Mouse (Mus musculus) C2C12 (cell line): ENCODE data around the gene Cort. TPM values are rescaled to one million over a fixed set of nuclear protein-coding genes. Genes with fewer than 3 reads are reported as not detected.

Experiments used
- H3K27me3 ChIP-seq: one replicate; pipeline ENCODE4 v1.6.1; 2011; ENCODE audit not compliant: control insufficient read depth, insufficient read depth, insufficient read length
- H3K36me3 ChIP-seq: one replicate; pipeline ENCODE4 v1.6.1; 2011; ENCODE audit not compliant: control insufficient read depth, insufficient read depth
- H3K4me3 ChIP-seq: one replicate; pipeline ENCODE4 v1.5.1; 2011; ENCODE audit warnings: mild to moderate bottlenecking, control low read depth; ENCODE audit not compliant: poor library complexity, insufficient read depth, severe bottlenecking
- H3K79me2 ChIP-seq: one replicate; pipeline ENCODE4 v1.6.1; 2011; ENCODE audit not compliant: control insufficient read depth, insufficient read depth
- H3K79me3 ChIP-seq: one replicate; pipeline ENCODE4 v1.6.1; 2011; ENCODE audit warnings: low read depth, control low read depth
- H3ac ChIP-seq: one replicate; pipeline ENCODE3; 2011; ENCODE audit warnings: low read depth; ENCODE audit not compliant: control insufficient read depth, insufficient read length
- CEBPB ChIP-seq: IDR thresholded peaks from one replicate; pipeline ENCODE4 v1.6.1; 2011; ENCODE audit warnings: low read depth, mild to moderate bottlenecking, control low read depth, moderate library complexity
- CTCF ChIP-seq: IDR thresholded peaks from one replicate; pipeline ENCODE4 v1.5.1; 2011; ENCODE audit not compliant: control insufficient read depth, insufficient read depth, insufficient read length
- FOSL1 ChIP-seq: IDR thresholded peaks from one replicate; pipeline ENCODE4 v1.8.0; 2011; ENCODE audit warnings: mild to moderate bottlenecking, low read length; ENCODE audit not compliant: poor library complexity, insufficient read depth, severe bottlenecking
- MAX ChIP-seq: IDR thresholded peaks from one replicate; pipeline ENCODE4 v1.6.1; 2011; ENCODE audit warnings: mild to moderate bottlenecking, control low read depth
- MYOD1 ChIP-seq: IDR thresholded peaks from one replicate; pipeline ENCODE4 v1.6.1; 2011; ENCODE audit warnings: low read depth; ENCODE audit not compliant: control insufficient read depth, insufficient read length
- MYOG ChIP-seq: IDR thresholded peaks from one replicate; pipeline ENCODE4 v1.6.1; 2011; ENCODE audit not compliant: control insufficient read depth, insufficient read length; ENCODE audit errors: extremely low read depth
- USF1 ChIP-seq: IDR thresholded peaks from one replicate; pipeline ENCODE4 v1.6.1; 2011; ENCODE audit warnings: low read depth, mild to moderate bottlenecking, control low read depth, moderate library complexity
- polyA plus RNA-seq: library from polyadenylated mRNA; unstranded; fragments of >200 nt; fragmentation: generic; extraction: Trizol; gene quantifications from one replicate; pipeline ENCODE4 v1.2.1, GENCODE M21; 2012; ENCODE audit warnings: missing spikeins

Gene Cort
- polyA plus RNA-seq, 1 experiment, result 0.20 TPM

GRCm38 (mm10) chr4:149091364-149091763 lies 35.2 kb downstream of the Cort start:
- no peak for TF ChIP-seq MYOG
- no peak for TF ChIP-seq CEBPB
- TF ChIP-seq FOSL1, result no peak
- TF ChIP-seq USF1, result peak; percentile 52
- peak; percentile 47 for TF ChIP-seq MYOD1
- no peak for TF ChIP-seq MAX
- Histone ChIP-seq H3K36me3 (peaks cover 5% of the 10 kb centered on the region), H3K79me3 (peaks cover 35% of the 10 kb centered on the region), H3K79me2 (peaks cover 95% of the 10 kb centered on the region), H3K4me3 (no peak overlapping the region), H3K27me3 (no peaks in the 10 kb centered on the region), H3ac (no peak overlapping the region)

- no peaks in the 10 kb centered on the region for H3K27me3 ChIP-seq
- TF ChIP-seq MYOD1 (no peak), CTCF (no peak)
- no peak overlapping the region for H3ac ChIP-seq
- H3K4me3 ChIP-seq, result no peak overlapping the region
- H3K36me3 ChIP-seq, result no peaks in the 10 kb centered on the region
- peaks cover 89% of the 10 kb centered on the region for H3K79me2 ChIP-seq
- H3K79me3 ChIP-seq, result peaks cover 31% of the 10 kb centered on the region
These were observed 41.2 kb downstream of the Cort start for GRCm38 (mm10) chr4:149085381-149085780.

DNA sequence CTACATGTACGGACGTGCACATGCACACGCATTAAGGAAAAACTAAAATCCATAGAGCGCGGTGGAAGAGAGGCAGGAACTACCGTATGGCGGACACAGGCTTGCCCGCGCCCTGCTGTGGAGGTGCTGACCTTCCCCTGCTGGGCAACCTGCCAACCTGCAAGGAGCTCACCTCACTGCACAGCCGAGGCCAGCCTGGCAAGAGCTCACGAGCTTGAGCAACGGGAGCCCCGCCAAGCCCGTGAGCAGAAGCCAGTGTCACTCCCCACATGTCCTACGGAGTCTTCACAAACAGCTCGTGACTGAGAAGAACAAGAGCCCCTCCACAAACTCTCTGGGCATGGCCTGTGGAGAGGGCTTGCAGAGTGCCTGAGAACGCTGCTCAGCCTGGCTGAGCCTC lies 45.0 kb downstream of the Cort start:
- peaks cover 30% of the 10 kb centered on the region for H3K79me3 ChIP-seq
- no peaks in the 10 kb centered on the region for H3K36me3 ChIP-seq
- no peak for TF ChIP-seq USF1
- TF ChIP-seq FOSL1, result no peak
- TF ChIP-seq MYOD1, result no peak
- no peak for TF ChIP-seq CTCF
- TF ChIP-seq CEBPB, result no peak
- TF ChIP-seq MYOG, result no peak
- no peak for TF ChIP-seq MAX
- H3ac ChIP-seq, result no peak overlapping the region
- H3K27me3 ChIP-seq, result no peaks in the 10 kb centered on the region
- peaks cover 91% of the 10 kb centered on the region for H3K79me2 ChIP-seq
- H3K4me3 ChIP-seq, result no peak overlapping the region

GRCm38 (mm10) chr4:149080111-149080510 lies 46.5 kb downstream of the Cort start:
- Histone ChIP-seq H3K4me3 (no peak overlapping the region), H3ac (no peak overlapping the region), H3K79me3 (peaks cover 27% of the 10 kb centered on the region), H3K27me3 (no peaks in the 10 kb centered on the region), H3K79me2 (peaks cover 78% of the 10 kb centered on the region), H3K36me3 (peaks cover 6% of the 10 kb centered on the region)
- no peak for TF ChIP-seq CEBPB
- TF ChIP-seq MYOD1, result no peak
- no peak for TF ChIP-seq MYOG
- TF ChIP-seq USF1, result no peak
- no peak for TF ChIP-seq CTCF
- TF ChIP-seq MAX, result no peak
- TF ChIP-seq FOSL1, result no peak

- peaks cover 11% of the 10 kb centered on the region for H3K36me3 ChIP-seq
- no peak overlapping the region for H3ac ChIP-seq
- H3K27me3 ChIP-seq, result no peaks in the 10 kb centered on the region
- TF ChIP-seq USF1 (no peak), MAX (no peak), CEBPB (no peak), CTCF (no peak), MYOG (no peak), MYOD1 (no peak)
- H3K4me3 ChIP-seq, result no peak overlapping the region
- peaks cover 74% of the 10 kb centered on the region for H3K79me2 ChIP-seq
- H3K79me3 ChIP-seq, result peaks cover 24% of the 10 kb centered on the region
These were observed 46.9 kb downstream of the Cort start for GRCm38 (mm10) chr4:149079629-149080028.

DNA sequence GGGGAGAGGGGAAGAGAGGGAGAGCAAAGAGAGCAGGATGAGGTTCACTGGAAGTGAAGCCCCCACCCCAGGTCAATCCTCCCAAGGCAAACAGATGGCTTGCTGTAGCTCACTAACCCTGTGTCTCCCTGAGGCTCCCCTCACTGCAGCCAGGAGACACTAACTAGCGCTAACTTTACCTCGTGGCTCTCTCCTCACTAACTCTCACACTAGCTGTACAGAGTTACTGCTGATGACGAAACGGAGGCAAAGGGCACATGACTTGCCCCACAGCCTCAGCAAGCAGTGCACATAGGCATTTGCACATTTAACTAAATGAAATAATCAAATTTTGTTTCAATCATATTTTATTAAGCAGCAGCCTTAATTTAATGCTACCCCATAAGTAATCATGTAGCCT lies 48.3 kb downstream of the Cort start:
- no peak for TF ChIP-seq USF1
- no peak overlapping the region for H3K4me3 ChIP-seq
- no peaks in the 10 kb centered on the region for H3K27me3 ChIP-seq
- peaks cover 13% of the 10 kb centered on the region for H3K36me3 ChIP-seq
- no peak overlapping the region for H3ac ChIP-seq
- peaks cover 61% of the 10 kb centered on the region for H3K79me2 ChIP-seq
- H3K79me3 ChIP-seq, result peaks cover 17% of the 10 kb centered on the region
